In genomic region chr19:46760375-46761160, GRCm38 (mm10) we compare ENCODE assay signal across 8 mouse cellular contexts. TPM values are rescaled to one million over a fixed set of nuclear protein-coding genes. Genes with fewer than 3 reads are reported as not detected.
DNase-seq lines count a peak whose midpoint lies in the region; ATAC-seq and TF ChIP-seq lines count a peak whose summit lies in the region.

No protein-coding gene starts in this region.

- peak overlapping the region; percentile 92 for H3K4me3 ChIP-seq in hindbrain, postnatal 0 days (ENCODE audit: low read length)
- peak overlapping the region; percentile 98 for H3K4me3 ChIP-seq in megakaryocyte, embryonic 14.5 days (replicated peaks)

- DNase-seq in T-cell, adult 2 months (ENCODE audit: low spot score) = peak; percentile 82
- DNase-seq in cerebellum, postnatal 36 days = peak; percentile 91 to 94
- DNase-seq in gastrocnemius, adult 18-20 months (ENCODE audit: low spot score) = peak; percentile 89
- DNase-seq in hindbrain, postnatal 0 days (ENCODE audit: low spot score) = peak; percentile 93
- DNase-seq in left cerebral cortex, adult 9 months (ENCODE audit: low spot score in 2 of 2) = peak; percentile 62 to 93
- DNase-seq in right cerebral cortex, adult 2 months (ENCODE audit: low spot score in 2 of 2) = peak; percentile 91 to 93
- DNase-seq in urinary bladder, postnatal 10 days (ENCODE audit: low spot score) = peak; percentile 65

- H3K4me2 ChIP-seq in hindbrain, postnatal 0 days (ENCODE audit: low read depth, low read length) = peak overlapping the region; percentile 89

- TF ChIP-seq CTCF in hindbrain, postnatal 0 days (IDR thresholded peaks at IDR 0.05; ENCODE audit: low read depth) = peak; percentile 93

- WGBS in hindbrain, postnatal 0 days = 17% methylated on average over 29 of the region's 29 CpGs

- H3K4me1 ChIP-seq in hindbrain, postnatal 0 days (ENCODE audit: insufficient read depth, low read length) = peaks cover 7% of the 10 kb centered on the region
- peaks cover 41% of the 10 kb centered on the region for H3K4me1 ChIP-seq in megakaryocyte, embryonic 14.5 days

- no peaks in the 10 kb centered on the region for H3K27me3 ChIP-seq in hindbrain, postnatal 0 days (ENCODE audit: insufficient read depth, low read length)
- peaks cover 55% of the 10 kb centered on the region for H3K27me3 ChIP-seq in megakaryocyte, embryonic 14.5 days (replicated peaks)

- H3K9ac ChIP-seq in hindbrain, postnatal 0 days (replicated peaks; ENCODE audit: low read length) = no peak overlapping the region

- no peaks in the 10 kb centered on the region for H3K36me3 ChIP-seq in hindbrain, postnatal 0 days (ENCODE audit: insufficient read depth, low read length)
- H3K36me3 ChIP-seq in megakaryocyte, embryonic 14.5 days (replicated peaks; ENCODE audit: low read length) = no peaks in the 10 kb centered on the region

- no peaks in the 10 kb centered on the region for H3K9me3 ChIP-seq in hindbrain, postnatal 0 days (ENCODE audit: low read length)
- 0 out of 2 replicates have a peak, but pooled peaks cover 4% of the 10 kb centered on the region for H3K9me3 ChIP-seq in megakaryocyte, embryonic 14.5 days

- H3K27ac ChIP-seq in hindbrain, postnatal 0 days = peak overlapping the region; percentile 95

- peak; percentile 74 for ATAC-seq in hindbrain, postnatal 0 days

RNA-seq across cellular contexts. Expression of gene Cnnm2, which starts 0.8 kb away (rescaled TPM):
- 1 to 10 TPM; 3.2 TPM for total RNA-seq in gastrocnemius, adult 18-20 months (2021)
- total RNA-seq in hindbrain, postnatal 0 days (2014; rRNA removed) = 45.7 and 47.2 TPM in 2 replicates
- polyA plus RNA-seq in hindbrain, postnatal 0 days (2015; fragmentation: Nextera tagmentation; extraction: Ambion mirVana) = 9.5 and 9.6 TPM in 2 replicates
- 2.6 TPM in 1 of 2 replicates, not detected in the other for polyA plus RNA-seq in megakaryocyte, embryonic 14.5 days (2012; ENCODE audit: insufficient read depth, low replicate concordance)

RNA-seq across cellular contexts. Expression of gene As3mt, which starts 53.3 kb away (rescaled TPM):
- 10 to 100 TPM; 89.3 to 93.6 TPM for total RNA-seq in gastrocnemius, adult 18-20 months (2021)
- 16.0 and 19.0 TPM in 2 replicates for total RNA-seq in hindbrain, postnatal 0 days (2014; rRNA removed)
- 32.9 and 34.9 TPM in 2 replicates for polyA plus RNA-seq in hindbrain, postnatal 0 days (2015; fragmentation: Nextera tagmentation; extraction: Ambion mirVana)
- polyA plus RNA-seq in megakaryocyte, embryonic 14.5 days (2012; ENCODE audit: insufficient read depth, low replicate concordance) = 1.4 TPM in 1 of 2 replicates, not detected in the other

Comparison
In these comparisons a context has a peak if more than half of its experiments do, and no peak if none do; other contexts are left out.
1. Peak in every context shown above with its lines: DNase-seq, ATAC-seq, H3K4me3 ChIP-seq and H3K27ac ChIP-seq.
2. RNA of gene Cnnm2, which starts 0.8 kb away (total RNA-seq): 45.7 to 47.2 TPM in hindbrain, postnatal 0 days; 3.2 TPM in gastrocnemius, adult 18-20 months; every median in the first group is over 10 times any median in the second.